Mouse (Mus musculus): Measurements from ENCODE around the gene 1700080E11Rik.

DNA sequence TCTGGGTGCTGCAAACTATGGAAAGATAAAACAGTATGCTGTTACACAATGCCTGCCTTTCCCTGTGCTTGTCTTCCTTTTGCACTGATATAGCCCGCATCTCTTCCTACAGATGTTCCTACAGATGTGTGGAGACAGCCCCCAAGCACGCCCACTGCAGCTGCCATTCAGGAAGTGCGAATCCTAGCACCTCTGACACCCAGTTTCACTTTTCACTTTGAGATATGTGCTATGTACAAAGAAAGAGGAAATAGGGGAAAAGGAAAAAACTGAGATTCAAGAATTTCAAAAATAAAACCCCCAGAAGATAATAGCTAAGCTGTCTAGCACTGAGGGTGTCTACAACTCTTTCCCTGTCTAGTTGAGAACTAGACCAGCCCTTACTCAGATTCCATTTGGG is 41.8 kb upstream of the 1700080E11Rik start:
- TF ChIP-seq CTCF (IDR thresholded peaks at IDR 0.05; ENCODE audit: extremely low read depth, insufficient read depth, insufficient read length, insufficient replicate concordance), result no peak
- TF ChIP-seq POLR2A (IDR thresholded peaks at IDR 0.05; ENCODE audit: low read depth, low read length), result no peak
